Mouse (Mus musculus): ENCODE measurements around the gene Rhou. TPM values are rescaled to one million over a fixed set of nuclear protein-coding genes. Genes with fewer than 3 reads are reported as not detected.

Gene Rhou
- polyA plus RNA-seq, 1 experiment from 2014 or later = 8.3 TPM

GRCm38 (mm10) chr8:123692165-123692962, 38.6 kb downstream of the Rhou start:
- H3K9me3 ChIP-seq (ENCODE audit: control insufficient read depth, low read length) = no peaks in the 10 kb centered on the region
- H3K27me3 ChIP-seq (replicated peaks; ENCODE audit: control insufficient read depth, insufficient read depth, low read length) = no peaks in the 10 kb centered on the region
- H3K36me3 ChIP-seq (ENCODE audit: control insufficient read depth, insufficient read depth, low read length) = no peaks in the 10 kb centered on the region
- no peak overlapping the region for H3K9ac ChIP-seq (ENCODE audit: low read length)
- H3K4me2 ChIP-seq (ENCODE audit: low read length) = no peak overlapping the region
- no peak for ATAC-seq (replicated peaks; ENCODE audit: low FRiP score, low TSS enrichment, low read depth)
- H3K27ac ChIP-seq (ENCODE audit: low read depth) = no peak overlapping the region
- 83% methylated on average over 10 of the region's 10 CpGs for WGBS
- no peak overlapping the region for H3K4me3 ChIP-seq (ENCODE audit: low read depth, low read length)
- no peaks in the 10 kb centered on the region for H3K4me1 ChIP-seq (replicated peaks; ENCODE audit: control insufficient read depth, insufficient read depth, low read length)
- no peak for DNase-seq (ENCODE audit: low spot score)

DNA sequence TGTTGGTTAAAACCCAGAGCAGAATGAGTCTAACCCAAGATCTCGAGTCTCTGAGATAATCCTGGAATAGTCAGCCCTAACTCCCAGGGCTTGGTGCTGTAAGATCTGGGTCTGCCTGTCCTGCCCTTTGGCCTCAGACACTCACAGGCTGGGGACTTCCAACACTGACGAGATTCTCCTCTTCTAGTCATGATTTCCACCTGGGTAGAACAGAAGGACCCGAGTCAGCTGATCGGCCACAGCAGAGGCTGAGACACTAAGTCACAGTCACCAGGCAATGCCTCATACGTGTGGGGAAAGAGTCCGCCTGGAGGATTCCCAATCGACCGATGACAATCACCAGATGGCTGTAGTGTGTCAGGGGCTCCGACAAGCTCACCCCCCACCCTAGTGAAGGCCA, 42.4 kb downstream of the Rhou start:
- Histone ChIP-seq H3K27me3 (replicated peaks; ENCODE audit: control insufficient read depth, insufficient read depth, low read length) (no peaks in the 10 kb centered on the region), H3K4me1 (replicated peaks; ENCODE audit: control insufficient read depth, insufficient read depth, low read length) (no peaks in the 10 kb centered on the region), H3K4me2 (ENCODE audit: low read length) (no peak overlapping the region), H3K9me3 (ENCODE audit: control insufficient read depth, low read length) (no peaks in the 10 kb centered on the region), H3K36me3 (ENCODE audit: control insufficient read depth, insufficient read depth, low read length) (no peaks in the 10 kb centered on the region), H3K9ac (ENCODE audit: low read length) (no peak overlapping the region), H3K4me3 (ENCODE audit: low read depth, low read length) (no peak overlapping the region), H3K27ac (ENCODE audit: low read depth) (no peak overlapping the region)
- WGBS = 45% methylated on average over 9 of the region's 9 CpGs
- no peak for ATAC-seq (replicated peaks; ENCODE audit: low FRiP score, low TSS enrichment, low read depth)
- DNase-seq (ENCODE audit: low spot score) = no peak

DNA sequence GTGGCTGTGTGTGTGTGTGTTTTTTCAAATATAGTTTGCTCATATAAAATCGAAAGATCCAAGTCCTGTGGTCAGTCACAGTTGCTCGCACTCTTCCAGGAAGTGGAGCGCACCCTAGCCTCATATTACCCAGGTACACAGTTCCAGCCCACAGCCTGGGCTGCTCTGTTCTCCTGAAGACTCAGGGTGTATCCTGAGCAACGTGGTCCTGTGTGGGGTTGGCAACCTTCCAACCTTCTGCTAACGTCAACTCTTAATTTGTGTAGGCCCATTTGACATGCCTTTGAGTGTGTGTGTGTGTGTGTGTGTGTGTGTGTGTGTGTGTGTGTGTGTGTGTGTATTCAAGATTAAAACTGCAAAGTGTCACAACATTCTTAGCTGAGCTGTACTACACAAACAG, 43.6 kb downstream of the Rhou start:
- DNase-seq (ENCODE audit: low spot score) = no peak
- Histone ChIP-seq H3K4me3 (ENCODE audit: low read depth, low read length) (no peak overlapping the region), H3K9me3 (ENCODE audit: control insufficient read depth, low read length) (no peaks in the 10 kb centered on the region), H3K36me3 (ENCODE audit: control insufficient read depth, insufficient read depth, low read length) (no peaks in the 10 kb centered on the region), H3K4me1 (replicated peaks; ENCODE audit: control insufficient read depth, insufficient read depth, low read length) (peaks cover 3% of the 10 kb centered on the region; the same call in 1 of the 2 replicates), H3K27me3 (replicated peaks; ENCODE audit: control insufficient read depth, insufficient read depth, low read length) (no peaks in the 10 kb centered on the region), H3K27ac (ENCODE audit: low read depth) (no peak overlapping the region), H3K9ac (ENCODE audit: low read length) (no peak overlapping the region), H3K4me2 (ENCODE audit: low read length) (no peak overlapping the region)
- WGBS = 48% methylated on average over 5 of the region's 5 CpGs
- ATAC-seq (replicated peaks; ENCODE audit: low FRiP score, low TSS enrichment, low read depth) = peak; percentile 70; the same call in 1 of the 2 replicates

DNA sequence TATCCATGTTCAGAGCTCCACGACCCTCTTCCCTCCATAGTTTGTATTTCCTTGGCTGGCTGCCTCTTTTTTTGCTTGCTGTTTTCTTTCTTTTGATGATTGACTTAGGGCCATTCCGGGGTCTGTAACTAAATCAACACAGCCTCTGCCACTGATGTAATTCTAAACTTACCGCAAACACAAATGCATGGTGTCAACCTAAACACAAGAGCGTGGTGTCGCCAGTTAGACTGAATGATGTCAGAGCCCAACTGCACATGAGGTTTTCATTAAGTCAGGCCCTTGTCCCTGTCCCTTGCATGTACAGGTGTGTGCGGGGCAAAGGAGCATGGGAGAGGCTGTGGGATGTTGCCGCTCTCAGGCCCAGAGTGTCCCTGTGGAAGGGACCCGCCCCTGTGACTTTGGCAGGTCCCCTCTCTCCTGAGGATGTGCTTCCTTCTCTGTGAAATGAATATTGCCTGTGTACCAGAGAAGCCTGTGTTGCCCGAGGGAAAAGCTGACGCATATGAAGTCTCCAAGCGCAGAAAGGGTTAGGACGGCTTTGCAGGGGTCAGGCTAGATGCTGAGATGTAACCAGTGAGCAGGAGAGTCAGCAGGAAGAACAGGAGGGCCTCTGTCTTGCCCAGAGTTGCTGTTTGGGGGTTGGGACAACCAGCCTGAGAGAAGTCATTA, 46.8 kb downstream of the Rhou start:
- DNase-seq (ENCODE audit: low spot score) (no peak), ATAC-seq (replicated peaks; ENCODE audit: low FRiP score, low TSS enrichment, low read depth) (no peak)
- Histone ChIP-seq H3K27me3 (replicated peaks; ENCODE audit: control insufficient read depth, insufficient read depth, low read length) (no peaks in the 10 kb centered on the region), H3K27ac (ENCODE audit: low read depth) (no peak overlapping the region), H3K36me3 (ENCODE audit: control insufficient read depth, insufficient read depth, low read length) (no peaks in the 10 kb centered on the region), H3K4me2 (ENCODE audit: low read length) (no peak overlapping the region), H3K9ac (ENCODE audit: low read length) (no peak overlapping the region), H3K4me3 (ENCODE audit: low read depth, low read length) (no peak overlapping the region), H3K9me3 (ENCODE audit: control insufficient read depth, low read length) (no peaks in the 10 kb centered on the region), H3K4me1 (replicated peaks; ENCODE audit: control insufficient read depth, insufficient read depth, low read length) (peaks cover 5% of the 10 kb centered on the region; the same call in 1 of the 2 replicates)
- 57% methylated on average over 12 of the region's 12 CpGs for WGBS

- Histone ChIP-seq H3K27ac (ENCODE audit: low read depth) (peak overlapping the region; percentile 54), H3K4me2 (ENCODE audit: low read length) (no peak overlapping the region), H3K4me3 (ENCODE audit: low read depth, low read length) (no peak overlapping the region), H3K9me3 (ENCODE audit: control insufficient read depth, low read length) (no peaks in the 10 kb centered on the region), H3K36me3 (ENCODE audit: control insufficient read depth, insufficient read depth, low read length) (no peaks in the 10 kb centered on the region), H3K4me1 (replicated peaks; ENCODE audit: control insufficient read depth, insufficient read depth, low read length) (peaks cover 5% of the 10 kb centered on the region; the same call in 1 of the 2 replicates), H3K9ac (ENCODE audit: low read length) (no peak overlapping the region), H3K27me3 (replicated peaks; ENCODE audit: control insufficient read depth, insufficient read depth, low read length) (no peaks in the 10 kb centered on the region)
- ATAC-seq (replicated peaks; ENCODE audit: low FRiP score, low TSS enrichment, low read depth) = no peak
- DNase-seq (ENCODE audit: low spot score) = peak; percentile 65
- 42% methylated on average over 15 of the region's 15 CpGs for WGBS
Observed at GRCm38 (mm10) chr8:123701952-123702587, 48.3 kb downstream of the Rhou start.

- no peaks in the 10 kb centered on the region for H3K36me3 ChIP-seq (ENCODE audit: control insufficient read depth, insufficient read depth, low read length)
- H3K4me1 ChIP-seq (replicated peaks; ENCODE audit: control insufficient read depth, insufficient read depth, low read length) = peaks cover 8% of the 10 kb centered on the region; the same call in 1 of the 2 replicates
- H3K27ac ChIP-seq (ENCODE audit: low read depth) = no peak overlapping the region
- DNase-seq (ENCODE audit: low spot score) (no peak), ATAC-seq (replicated peaks; ENCODE audit: low FRiP score, low TSS enrichment, low read depth) (no peak)
- no peaks in the 10 kb centered on the region for H3K9me3 ChIP-seq (ENCODE audit: control insufficient read depth, low read length)
- no peak overlapping the region for H3K9ac ChIP-seq (ENCODE audit: low read length)
- 72% methylated on average over 5 of the region's 5 CpGs for WGBS
- H3K4me2 ChIP-seq (ENCODE audit: low read length) = no peak overlapping the region
- H3K27me3 ChIP-seq (replicated peaks; ENCODE audit: control insufficient read depth, insufficient read depth, low read length) = no peaks in the 10 kb centered on the region
- no peak overlapping the region for H3K4me3 ChIP-seq (ENCODE audit: low read depth, low read length)
Observed at GRCm38 (mm10) chr8:123705376-123705775, 51.6 kb downstream of the Rhou start.

DNA sequence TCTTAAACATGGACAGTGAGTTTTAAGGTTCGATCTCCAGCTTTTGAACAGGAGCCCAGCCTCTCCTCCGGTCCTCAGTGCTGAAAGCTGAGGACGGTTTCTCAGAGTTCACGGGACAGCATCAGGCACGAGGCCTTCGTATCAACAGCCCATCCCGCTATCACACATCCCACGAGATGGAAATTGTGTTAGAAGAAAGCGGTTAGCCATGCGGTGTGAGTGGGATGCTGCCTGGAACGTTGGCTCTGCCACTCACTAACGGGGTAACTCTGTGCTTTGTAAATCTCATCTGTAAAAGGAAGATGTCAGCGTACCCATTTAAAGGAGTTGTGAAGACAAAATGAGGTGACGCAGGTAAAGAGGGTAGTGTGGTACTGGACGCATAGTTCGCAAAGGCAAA, 53.4 kb downstream of the Rhou start:
- DNase-seq (ENCODE audit: low spot score) = no peak
- Histone ChIP-seq H3K27me3 (replicated peaks; ENCODE audit: control insufficient read depth, insufficient read depth, low read length) (no peaks in the 10 kb centered on the region), H3K36me3 (ENCODE audit: control insufficient read depth, insufficient read depth, low read length) (no peaks in the 10 kb centered on the region), H3K4me1 (replicated peaks; ENCODE audit: control insufficient read depth, insufficient read depth, low read length) (peaks cover 9% of the 10 kb centered on the region; the same call in 1 of the 2 replicates), H3K27ac (ENCODE audit: low read depth) (no peak overlapping the region), H3K4me3 (ENCODE audit: low read depth, low read length) (no peak overlapping the region), H3K9ac (ENCODE audit: low read length) (no peak overlapping the region), H3K9me3 (ENCODE audit: control insufficient read depth, low read length) (no peaks in the 10 kb centered on the region), H3K4me2 (ENCODE audit: low read length) (no peak overlapping the region)
- ATAC-seq (replicated peaks; ENCODE audit: low FRiP score, low TSS enrichment, low read depth) = no peak
- WGBS = 87% methylated on average over 16 of the region's 16 CpGs

- no peak overlapping the region for H3K4me3 ChIP-seq (ENCODE audit: low read depth, low read length)
- WGBS = 42% methylated on average over 8 of the region's 8 CpGs
- no peaks in the 10 kb centered on the region for H3K27me3 ChIP-seq (replicated peaks; ENCODE audit: control insufficient read depth, insufficient read depth, low read length)
- ATAC-seq (replicated peaks; ENCODE audit: low FRiP score, low TSS enrichment, low read depth) (peak; percentile 77), DNase-seq (ENCODE audit: low spot score) (peak; percentile 72)
- H3K36me3 ChIP-seq (ENCODE audit: control insufficient read depth, insufficient read depth, low read length) = no peaks in the 10 kb centered on the region
- no peak overlapping the region for H3K9ac ChIP-seq (ENCODE audit: low read length)
- no peaks in the 10 kb centered on the region for H3K9me3 ChIP-seq (ENCODE audit: control insufficient read depth, low read length)
- H3K27ac ChIP-seq (ENCODE audit: low read depth) = no peak overlapping the region
- H3K4me1 ChIP-seq (replicated peaks; ENCODE audit: control insufficient read depth, insufficient read depth, low read length) = 0 out of 2 replicates have a peak, but pooled peaks cover 6% of the 10 kb centered on the region
- H3K4me2 ChIP-seq (ENCODE audit: low read length) = no peak overlapping the region
Observed at GRCm38 (mm10) chr8:123708729-123709128, 55.0 kb downstream of the Rhou start.
